Mouse (Mus musculus): ENCODE results near the gene Srp54a. TPM values are rescaled to one million over a fixed set of nuclear protein-coding genes. Genes with fewer than 3 reads are reported as not detected.
"Not testable (repeated sequence)": the region's sequence is repeated elsewhere in the genome, so short reads cannot be mapped to it uniquely, and the experiment has no call there.

Gene Srp54a
- polyA plus RNA-seq, 1 experiment from 2014 or later: 196 TPM

- not testable (repeated sequence) for H3K36me3 ChIP-seq; H3K9ac ChIP-seq; H3K27me3 ChIP-seq; H3K27ac ChIP-seq; H3K4me2 ChIP-seq; H3K9me3 ChIP-seq; H3K4me1 ChIP-seq (replicated peaks)
- peak; percentile 99 for ATAC-seq (ENCODE audit: low FRiP score)
- peak within 1 kb of the TSS; percentile 32 for H3K4me3 ChIP-seq
- no CpG with 5 or more reads among the region's 57 CpGs for WGBS
Measured at GRCm38 (mm10) chr12:55154559-55155448, 74.7 kb downstream of the Srp54a start, which contains the start of gene Srp54b. TSS of gene Srp54b (plus strand) at chr12:55155104.

- 0% methylated on average over 12 of the region's 24 CpGs for WGBS
- peak; percentile 44 for ATAC-seq (ENCODE audit: low FRiP score)
- H3K4me3 ChIP-seq: peak overlapping the region; percentile 32
Measured at GRCm38 (mm10) chr12:55155449-55155783, 75.4 kb downstream of the Srp54a start.

More at GRCm38 (mm10) chr12:55155449-55155783, 75.4 kb downstream of the Srp54a start:
- H3K9ac ChIP-seq; H3K27me3 ChIP-seq; H3K36me3 ChIP-seq; H3K9me3 ChIP-seq; H3K27ac ChIP-seq; H3K4me2 ChIP-seq; H3K4me1 ChIP-seq (replicated peaks): not testable (repeated sequence)

Other genes with a start within 250 kb of the Srp54a start
- gene Cfl2, start 217.4 kb upstream of the Srp54a start, polyA plus RNA-seq (2015; fragmentation: Nextera tagmentation; extraction: Ambion mirVana): 295 and 300 TPM in 2 replicates
- gene Gm20403, start 93.7 kb upstream of the Srp54a start, polyA plus RNA-seq (2015; fragmentation: Nextera tagmentation; extraction: Ambion mirVana): not detected in 2 replicates
- gene Baz1a, start 65.9 kb upstream of the Srp54a start, polyA plus RNA-seq (2015; fragmentation: Nextera tagmentation; extraction: Ambion mirVana): 11.4 and 12.8 TPM in 2 replicates
- 35.9 and 37.3 TPM in 2 replicates for gene 2700097O09Rik, start 152 bp upstream of the Srp54a start, polyA plus RNA-seq (2015; fragmentation: Nextera tagmentation; extraction: Ambion mirVana)
- gene Fam177a, start 44.2 kb downstream of the Srp54a start, polyA plus RNA-seq (2015; fragmentation: Nextera tagmentation; extraction: Ambion mirVana): 45.1 and 46.1 TPM in 2 replicates
- 69.7 and 74.4 TPM in 2 replicates for gene Srp54b, start 74.8 kb downstream of the Srp54a start, polyA plus RNA-seq (2015; fragmentation: Nextera tagmentation; extraction: Ambion mirVana)
- not detected in 2 replicates for gene 1700047I17Rik2, start 119.3 kb downstream of the Srp54a start, polyA plus RNA-seq (2015; fragmentation: Nextera tagmentation; extraction: Ambion mirVana)
- 79.7 and 82.2 TPM in 2 replicates for gene Srp54c, start 149.9 kb downstream of the Srp54a start, polyA plus RNA-seq (2015; fragmentation: Nextera tagmentation; extraction: Ambion mirVana)
- 8.9 and 10.0 TPM in 2 replicates for gene 1110008L16Rik, start 219.3 kb downstream of the Srp54a start, polyA plus RNA-seq (2015; fragmentation: Nextera tagmentation; extraction: Ambion mirVana)
- 27.2 and 27.7 TPM in 2 replicates for gene Ppp2r3c, start 222.7 kb downstream of the Srp54a start, polyA plus RNA-seq (2015; fragmentation: Nextera tagmentation; extraction: Ambion mirVana)

Measured in hindbrain, embryonic 13.5 days (tissue).